Mouse (Mus musculus): Measurements from ENCODE around the gene Tcf21. TPM values are rescaled to one million over a fixed set of nuclear protein-coding genes. Genes with fewer than 3 reads are reported as not detected.

Tcf21 gene
- not detected for total RNA-seq (2023)

GRCm38 (mm10) chr10:22819871-22820590 is at the start of gene Tcf21:
TSS of gene Tcf21 (minus strand) at chr10:22820174.

Other genes starting within 250 kb of the Tcf21 start
- gene Slc2a12, start 175.2 kb downstream of the Tcf21 start, total RNA-seq (2023): not detected
- 10 to 100 TPM; 49.7 to 53.7 TPM for gene Tbpl1, start 88.2 kb downstream of the Tcf21 start, total RNA-seq (2023)